Mouse (Mus musculus) lung, embryonic 15.5 days (tissue): ENCODE measurements at regions not wholly inside any gene's neighbourhood (a gene's known extent, or its start where the extent isn't known, plus 50 kb on each side); places are given as distances from the start of the nearest gene placed in this dataset.

Experiments used
- ATAC-seq: fragments of 200-750 bp; cut with Nextera tagmentation; 2 replicates; pipeline ENCODE4 v1.8.0; 2017; ENCODE audit warnings: moderate number of reproducible peaks, borderline replicate concordance; ENCODE audit not compliant: low FRiP score, low TSS enrichment; ENCODE audit errors: extremely low read depth
- H3K27ac ChIP-seq: fragments of 300-500 bp; sonication (generic); 2 replicates; pipeline ENCODE4 v1.5.1; 2015; ENCODE audit warnings: moderate library complexity, mild to moderate bottlenecking, inconsistent platforms
- H3K27me3 ChIP-seq: fragments of 300-500 bp; sonication (generic); 2 replicates; pipeline ENCODE4 v1.6.1; 2015; ENCODE audit warnings: inconsistent platforms
- H3K36me3 ChIP-seq: fragments of 300-500 bp; sonication (generic); 2 replicates; pipeline ENCODE4 v1.6.1; 2015; ENCODE audit warnings: inconsistent platforms
- H3K4me1 ChIP-seq: fragments of 300-500 bp; sonication (generic); 2 replicates; pipeline ENCODE4 v1.6.1; 2015; ENCODE audit warnings: inconsistent platforms
- H3K4me2 ChIP-seq: fragments of 300-500 bp; sonication (generic); 2 replicates; pipeline ENCODE4 v1.6.1; 2015; ENCODE audit warnings: inconsistent platforms, mild to moderate bottlenecking, moderate library complexity
- H3K4me3 ChIP-seq: fragments of 300-500 bp; sonication (generic); 2 replicates; pipeline ENCODE4 v1.5.1; 2015; ENCODE audit warnings: mild to moderate bottlenecking, inconsistent platforms
- H3K9ac ChIP-seq: fragments of 300-500 bp; sonication (generic); 2 replicates; pipeline ENCODE4 v1.6.1; 2015; ENCODE audit warnings: inconsistent platforms
- H3K9me3 ChIP-seq: fragments of 300-500 bp; sonication (generic); 2 replicates; pipeline ENCODE4 v1.6.1; 2016; ENCODE audit warnings: inconsistent platforms
- WGBS: fragments of 180-500 bp; shearing (Covaris S2); methylation state at CpG from one replicate; pipeline ENCODE4 v1.1.7; 2015; 5-methylcytosine and 5-hydroxymethylcytosine counted together

DNA sequence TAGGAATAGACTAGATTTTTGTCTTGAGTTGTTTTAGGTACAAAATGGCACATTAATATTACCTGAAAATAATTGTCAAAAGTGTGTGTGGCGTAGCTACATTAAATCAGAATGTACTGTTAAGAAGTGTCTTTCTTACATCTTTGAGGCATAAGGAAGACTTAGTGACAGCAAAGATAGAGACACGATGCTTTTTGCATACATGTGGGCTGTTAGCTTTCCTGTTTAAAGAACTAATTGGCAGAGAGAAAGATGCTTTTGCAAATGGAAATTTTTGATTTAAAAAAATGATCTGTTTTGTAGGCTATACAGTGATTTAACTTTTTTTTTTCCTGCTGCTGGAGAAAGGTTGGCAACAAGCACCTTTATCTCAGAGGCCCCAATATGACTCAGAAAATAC is 82.9 kb upstream of the Sstr4 start:
- Histone ChIP-seq H3K27ac (no peak overlapping the region), H3K4me2 (no peak overlapping the region), H3K4me3 (no peak overlapping the region), H3K9me3 (no peaks in the 10 kb centered on the region), H3K27me3 (no peaks in the 10 kb centered on the region), H3K36me3 (no peaks in the 10 kb centered on the region), H3K9ac (no peak overlapping the region), H3K4me1 (no peaks in the 10 kb centered on the region)
- 80% methylated on average over 2 of the region's 2 CpGs for WGBS
- ATAC-seq: no peak

DNA sequence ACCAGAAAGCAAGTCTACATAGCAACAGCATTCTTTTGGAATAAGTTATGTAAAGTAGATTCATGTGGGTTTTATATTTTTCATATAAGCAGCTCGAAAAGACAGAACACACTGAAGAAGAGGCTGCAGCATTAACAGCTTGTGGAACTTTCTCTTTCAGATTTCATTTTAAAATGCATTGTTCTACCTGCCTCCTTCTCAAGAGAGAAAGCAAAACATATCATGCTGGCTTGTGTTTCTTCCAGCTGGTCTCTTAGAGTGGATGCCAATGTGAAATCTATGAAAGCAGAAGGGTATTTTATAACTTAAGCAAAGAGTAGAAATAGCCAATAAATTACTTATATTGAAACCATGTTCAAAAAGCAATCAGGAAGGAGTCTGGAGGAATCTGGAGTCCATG is 74.2 kb upstream of the Sstr4 start:
- Histone ChIP-seq H3K4me1 (no peaks in the 10 kb centered on the region), H3K27ac (no peak overlapping the region), H3K4me3 (no peak overlapping the region), H3K4me2 (no peak overlapping the region), H3K36me3 (no peaks in the 10 kb centered on the region), H3K27me3 (no peaks in the 10 kb centered on the region), H3K9me3 (no peaks in the 10 kb centered on the region), H3K9ac (no peak overlapping the region)
- ATAC-seq: no peak
- WGBS: 80% methylated on average over 1 of the region's 1 CpGs

DNA sequence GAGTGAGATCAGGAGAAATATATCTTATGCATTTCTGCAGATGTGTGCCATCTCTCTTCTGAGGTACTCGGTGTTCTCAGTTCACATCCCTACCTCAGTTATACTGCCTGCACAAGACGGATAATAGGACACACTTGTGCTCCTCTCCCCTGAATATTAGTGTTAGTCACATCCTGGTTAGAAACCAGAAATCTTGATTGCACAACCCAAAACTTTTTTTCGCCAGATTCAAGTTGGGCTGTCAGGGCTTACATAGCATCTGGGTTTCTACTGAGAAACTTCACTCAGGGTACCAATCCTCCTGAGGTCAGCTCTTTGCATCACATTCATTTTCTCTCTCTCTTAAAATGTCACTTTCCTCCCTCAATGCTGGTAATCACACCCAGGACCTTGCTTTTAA is 69.8 kb upstream of the Sstr4 start:
- no peak for ATAC-seq
- WGBS: 74% methylated on average over 3 of the region's 3 CpGs
- H3K9ac ChIP-seq: no peak overlapping the region

DNA sequence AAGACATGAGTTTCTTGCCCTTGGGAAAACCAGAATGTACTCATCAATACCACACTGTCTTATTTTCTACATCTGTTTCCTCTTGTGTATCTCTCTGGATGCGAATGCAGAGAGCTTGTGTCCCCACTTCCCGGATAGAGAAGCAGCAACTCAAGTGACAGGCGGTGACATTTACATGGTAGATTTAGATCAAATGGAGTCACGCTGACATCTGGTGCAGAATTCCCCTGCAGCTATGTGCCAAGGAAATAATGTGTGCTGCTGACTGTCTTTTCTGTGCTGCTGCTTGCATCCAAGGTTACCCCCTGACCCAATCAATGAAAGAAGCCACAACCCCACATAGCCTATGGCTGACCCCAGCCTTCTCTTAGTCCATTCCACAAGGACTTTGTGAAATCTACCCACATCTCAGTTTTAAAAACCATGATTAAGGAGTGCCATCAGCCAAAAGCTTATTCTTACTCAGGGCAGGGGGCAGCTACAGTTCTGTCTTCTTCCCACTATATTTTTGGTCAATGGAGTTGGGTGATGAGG is 69.2 kb upstream of the Sstr4 start:
- Histone ChIP-seq H3K27ac (no peak overlapping the region), H3K27me3 (no peaks in the 10 kb centered on the region), H3K9ac (no peak overlapping the region), H3K9me3 (no peaks in the 10 kb centered on the region), H3K4me1 (no peaks in the 10 kb centered on the region), H3K36me3 (no peaks in the 10 kb centered on the region), H3K4me2 (no peak overlapping the region), H3K4me3 (no peak overlapping the region)
- no peak for ATAC-seq
- 55% methylated on average over 4 of the region's 4 CpGs for WGBS

More for the DNA sequence above, 69.8 kb upstream of the Sstr4 start:
- H3K27me3 ChIP-seq: no peaks in the 10 kb centered on the region
- no peaks in the 10 kb centered on the region for H3K36me3 ChIP-seq
- no peaks in the 10 kb centered on the region for H3K9me3 ChIP-seq
- no peak overlapping the region for H3K27ac ChIP-seq
- no peak overlapping the region for H3K4me2 ChIP-seq
- no peak overlapping the region for H3K4me3 ChIP-seq
- no peaks in the 10 kb centered on the region for H3K4me1 ChIP-seq

DNA sequence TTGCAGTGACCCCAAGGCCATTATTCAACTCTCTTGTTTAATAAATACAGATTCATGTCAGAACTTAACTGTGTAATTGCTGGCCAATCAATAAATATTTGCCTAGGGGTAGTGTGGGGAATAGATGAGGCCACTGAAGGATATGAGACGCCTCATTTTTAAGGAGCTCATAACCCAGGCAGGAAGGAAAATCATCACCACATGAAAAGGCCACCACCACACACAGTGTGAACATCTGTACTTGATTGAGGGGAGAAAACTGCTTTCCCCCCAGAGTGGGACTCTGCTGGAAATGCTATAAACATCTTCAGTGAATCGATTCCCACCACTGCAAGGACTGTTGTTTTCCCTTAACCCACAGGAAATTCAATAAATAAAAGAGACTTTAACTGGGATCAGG is 68.7 kb upstream of the Sstr4 start:
- WGBS: 39% methylated on average over 2 of the region's 2 CpGs
- H3K27me3 ChIP-seq: no peaks in the 10 kb centered on the region
- H3K4me1 ChIP-seq: no peaks in the 10 kb centered on the region
- no peak overlapping the region for H3K27ac ChIP-seq
- no peaks in the 10 kb centered on the region for H3K36me3 ChIP-seq
- no peaks in the 10 kb centered on the region for H3K9me3 ChIP-seq
- H3K4me3 ChIP-seq: no peak overlapping the region
- no peak overlapping the region for H3K9ac ChIP-seq
- ATAC-seq: no peak
- no peak overlapping the region for H3K4me2 ChIP-seq

DNA sequence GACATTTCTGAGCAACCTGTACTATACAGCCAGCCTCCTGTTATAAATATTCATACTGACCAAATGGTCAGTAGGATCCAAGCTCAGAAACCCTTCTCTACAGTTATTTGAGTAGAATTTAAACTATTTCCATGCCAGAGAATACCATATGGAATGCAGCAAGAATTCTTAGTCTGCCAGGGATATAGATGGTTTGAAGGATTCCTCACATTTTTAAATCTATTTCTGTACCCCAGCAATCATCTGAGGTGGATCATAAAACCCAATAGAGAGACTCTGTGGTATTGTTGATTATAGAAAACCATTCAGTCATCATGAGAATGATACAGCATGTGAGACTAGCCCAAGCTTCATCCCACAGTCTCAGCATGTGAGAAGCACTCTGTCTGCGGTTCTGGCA is 67.6 kb upstream of the Sstr4 start:
- Histone ChIP-seq H3K9me3 (no peaks in the 10 kb centered on the region), H3K27me3 (no peaks in the 10 kb centered on the region), H3K27ac (no peak overlapping the region), H3K36me3 (no peaks in the 10 kb centered on the region), H3K4me3 (no peak overlapping the region), H3K9ac (no peak overlapping the region), H3K4me1 (no peaks in the 10 kb centered on the region), H3K4me2 (no peak overlapping the region)
- WGBS: 67% methylated on average over 1 of the region's 1 CpGs
- no peak for ATAC-seq

DNA sequence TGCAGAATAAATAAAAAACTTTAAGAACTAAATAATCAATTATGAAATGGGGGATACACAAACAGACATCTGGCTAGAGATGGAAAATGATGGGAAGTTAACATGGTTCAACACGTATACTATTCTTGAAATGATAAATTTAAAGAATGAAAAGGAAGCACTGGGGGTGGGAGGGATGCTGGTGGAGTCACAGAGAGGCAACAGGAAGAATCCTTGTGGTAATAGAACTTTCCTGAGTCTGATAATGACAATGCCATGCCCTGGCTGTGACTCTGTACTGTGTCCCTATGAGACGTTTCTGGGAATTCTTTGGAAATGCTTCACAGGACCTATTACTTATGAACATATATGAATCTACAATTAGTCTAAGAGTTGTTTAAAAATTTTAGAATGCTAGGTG is 64.8 kb upstream of the Sstr4 start:
- no peak overlapping the region for H3K27ac ChIP-seq
- no peak for ATAC-seq
- no peaks in the 10 kb centered on the region for H3K36me3 ChIP-seq
- no peak overlapping the region for H3K9ac ChIP-seq
- H3K9me3 ChIP-seq: no peaks in the 10 kb centered on the region
- no peak overlapping the region for H3K4me2 ChIP-seq
- H3K27me3 ChIP-seq: no peaks in the 10 kb centered on the region
- 61% methylated on average over 2 of the region's 2 CpGs for WGBS
- H3K4me1 ChIP-seq: no peaks in the 10 kb centered on the region
- no peak overlapping the region for H3K4me3 ChIP-seq

DNA sequence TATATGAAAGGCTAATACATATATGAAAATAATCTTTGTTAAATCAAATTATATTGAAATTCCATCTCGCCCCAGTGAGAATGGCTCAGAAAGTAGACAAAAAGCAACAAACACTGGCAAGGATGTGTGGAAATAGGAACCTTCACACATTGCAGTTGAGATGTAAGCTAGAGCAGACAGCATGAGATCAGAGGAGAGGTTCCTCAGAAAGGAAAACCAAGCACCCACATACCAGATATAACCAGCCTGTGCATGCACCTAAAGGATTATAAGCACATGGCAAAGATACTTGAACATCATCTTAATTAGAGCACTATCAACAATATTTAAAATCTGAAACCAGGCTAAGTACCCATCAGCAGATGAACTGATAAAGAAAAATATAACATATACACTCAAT is 60.6 kb upstream of the Sstr4 start:
- Histone ChIP-seq H3K9ac (no peak overlapping the region), H3K27me3 (no peaks in the 10 kb centered on the region), H3K27ac (no peak overlapping the region), H3K4me3 (no peak overlapping the region), H3K36me3 (no peaks in the 10 kb centered on the region), H3K4me1 (0 out of 2 replicates have a peak, but pooled peaks cover 9% of the 10 kb centered on the region), H3K9me3 (no peaks in the 10 kb centered on the region), H3K4me2 (no peak overlapping the region)
- 94% methylated on average over 1 of the region's 1 CpGs for WGBS
- ATAC-seq: no peak

DNA sequence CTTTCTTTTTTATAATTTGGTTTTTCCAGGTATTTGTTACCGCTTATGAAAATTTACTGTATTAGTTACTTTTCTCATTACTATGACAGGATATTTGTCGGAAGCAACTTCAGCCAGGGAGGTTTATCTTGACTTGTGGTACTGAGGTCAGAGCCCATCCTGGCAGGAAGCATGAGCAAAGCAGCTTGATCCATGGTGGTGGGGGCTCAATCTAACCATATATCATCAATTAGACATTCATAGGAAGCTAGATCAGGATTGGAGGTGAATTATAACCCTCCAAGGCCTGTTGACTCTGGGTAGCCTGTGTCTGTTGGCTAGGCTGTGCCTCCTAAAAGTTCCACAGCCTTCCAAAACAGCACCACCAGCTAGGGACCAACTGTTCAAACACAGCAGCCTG is 58.5 kb upstream of the Sstr4 start:
- Histone ChIP-seq H3K27me3 (no peaks in the 10 kb centered on the region), H3K4me3 (no peak overlapping the region), H3K27ac (no peak overlapping the region), H3K36me3 (no peaks in the 10 kb centered on the region), H3K4me2 (no peak overlapping the region), H3K4me1 (0 out of 2 replicates have a peak, but pooled peaks cover 9% of the 10 kb centered on the region), H3K9ac (no peak overlapping the region), H3K9me3 (no peaks in the 10 kb centered on the region)
- WGBS: 86% methylated on average over 2 of the region's 2 CpGs
- ATAC-seq: no peak

DNA sequence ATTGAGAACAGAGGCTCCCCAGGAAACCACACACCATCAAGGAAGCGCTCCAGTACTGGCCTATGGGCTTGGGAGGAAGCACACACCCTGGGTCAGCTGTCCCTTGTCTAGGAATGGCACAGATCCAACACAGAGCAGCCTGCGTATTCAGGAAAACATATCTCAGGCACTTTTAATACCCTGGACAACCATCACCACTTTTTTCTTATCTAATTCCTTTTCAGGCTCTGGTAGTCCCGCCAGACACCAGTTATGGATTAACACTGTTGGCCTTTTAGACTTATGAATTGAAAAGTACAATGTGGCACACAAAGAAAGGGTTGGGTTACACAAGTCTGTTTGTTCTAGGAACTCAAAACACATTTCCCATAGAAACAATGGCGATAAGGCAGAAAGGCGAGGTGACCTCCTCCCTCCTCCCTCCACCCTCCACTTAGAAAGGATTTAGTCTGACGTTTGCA is 56.8 kb upstream of the Sstr4 start:
- Histone ChIP-seq H3K9me3 (no peaks in the 10 kb centered on the region), H3K9ac (no peak overlapping the region), H3K4me3 (no peak overlapping the region), H3K4me2 (no peak overlapping the region), H3K27me3 (no peaks in the 10 kb centered on the region), H3K36me3 (no peaks in the 10 kb centered on the region), H3K27ac (no peak overlapping the region), H3K4me1 (0 out of 2 replicates have a peak, but pooled peaks cover 9% of the 10 kb centered on the region)
- ATAC-seq: peak; percentile 83
- 27% methylated on average over 6 of the region's 6 CpGs for WGBS

DNA sequence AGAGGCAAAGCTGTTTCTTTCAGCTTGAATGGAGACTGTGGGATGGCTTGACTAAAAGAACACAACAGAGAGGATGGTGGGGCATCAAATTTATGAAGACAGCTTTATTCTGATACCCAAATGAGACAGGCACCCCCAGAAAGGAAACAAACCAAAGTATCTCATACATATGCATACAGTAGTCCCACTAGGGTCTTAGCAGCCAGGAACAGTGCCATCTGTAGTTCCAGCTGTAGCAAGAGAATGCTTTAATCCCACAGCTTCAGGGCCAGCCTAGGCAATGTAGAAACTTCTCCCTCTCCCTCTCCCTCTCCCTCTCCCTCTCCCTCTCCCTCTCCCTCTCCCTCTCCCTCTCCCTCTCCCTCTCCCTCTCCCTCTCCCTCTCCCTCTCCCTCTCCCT is 56.2 kb upstream of the Sstr4 start:
- Histone ChIP-seq H3K9ac (no peak overlapping the region), H3K27ac (peak overlapping the region; percentile 24; the same call in 1 of the 2 replicates), H3K4me1 (0 out of 2 replicates have a peak, but pooled peaks cover 9% of the 10 kb centered on the region), H3K9me3 (no peaks in the 10 kb centered on the region), H3K4me2 (no peak overlapping the region), H3K4me3 (no peak overlapping the region), H3K36me3 (no peaks in the 10 kb centered on the region), H3K27me3 (no peaks in the 10 kb centered on the region)
- no peak for ATAC-seq

DNA sequence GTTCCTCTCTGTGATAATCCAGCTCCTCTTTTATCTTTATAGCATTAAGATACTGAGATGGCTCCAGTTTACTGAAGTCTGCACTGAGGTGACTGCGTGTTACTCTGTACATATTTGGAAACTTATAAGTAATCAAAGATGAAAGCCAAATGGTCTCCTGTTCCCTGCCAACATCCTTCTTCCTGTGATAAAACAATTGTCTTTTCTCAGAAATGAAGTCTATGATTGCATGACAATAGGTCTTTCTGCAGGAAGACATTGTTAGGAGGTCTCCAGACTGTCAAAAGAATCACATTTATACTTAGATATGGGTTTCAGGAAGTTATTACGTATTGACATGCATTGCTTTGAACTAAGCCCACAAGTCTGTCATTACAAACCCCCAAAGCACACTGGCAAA is 51.0 kb upstream of the Sstr4 start:
- no peak overlapping the region for H3K4me2 ChIP-seq
- no peak overlapping the region for H3K9ac ChIP-seq
- no peak overlapping the region for H3K4me3 ChIP-seq
- no peaks in the 10 kb centered on the region for H3K27me3 ChIP-seq
- H3K36me3 ChIP-seq: no peaks in the 10 kb centered on the region
- H3K9me3 ChIP-seq: no peaks in the 10 kb centered on the region
- peak overlapping the region; percentile 27; the same call in 1 of the 2 replicates for H3K27ac ChIP-seq
- ATAC-seq: no peak
- H3K4me1 ChIP-seq: no peaks in the 10 kb centered on the region
- 72% methylated on average over 2 of the region's 2 CpGs for WGBS
